Comparison of ENCODE assay signal across 15 mouse cellular contexts in genomic region chr2:25169778-25170177, GRCm38 (mm10). TPM values are rescaled to one million over a fixed set of nuclear protein-coding genes. Genes with fewer than 3 reads are reported as not detected.
DNase-seq lines count a peak whose midpoint lies in the region; ATAC-seq and TF ChIP-seq lines count a peak whose summit lies in the region.
"Had no signal": no experiment of that assay in that cellular context is flagged by ENCODE, and none has a peak within 500 bp of the region (broad histone marks: within the 10 kb centered on the region; RNA-seq: fewer than 3 reads in every experiment).

No protein-coding gene starts in this region.

- no peaks in the 10 kb centered on the region for H3K9me3 ChIP-seq in kidney, postnatal 0 days (replicated peaks; ENCODE audit: low read length)
- no peaks in the 10 kb centered on the region for H3K9me3 ChIP-seq in forebrain, embryonic 12.5 days
- H3K9me3 ChIP-seq in neural tube, embryonic 13.5 days, result no peaks in the 10 kb centered on the region

- WGBS in kidney, postnatal 0 days, result 29% methylated on average over 5 of the region's 5 CpGs
- WGBS in forebrain, embryonic 12.5 days, result 10% methylated on average over 5 of the region's 5 CpGs
- 9% methylated on average over 5 of the region's 5 CpGs for WGBS in neural tube, embryonic 13.5 days

- no peak overlapping the region for H3K4me3 ChIP-seq in kidney, postnatal 0 days (replicated peaks; ENCODE audit: low read depth, low read length)
- no peak overlapping the region for H3K4me3 ChIP-seq in forebrain, embryonic 12.5 days (replicated peaks)
- H3K4me3 ChIP-seq in neural tube, embryonic 13.5 days, result no peak overlapping the region

- TF ChIP-seq CTCF in kidney, postnatal 0 days (IDR thresholded peaks at IDR 0.05; ENCODE audit: low read depth), result no peak

- H3K4me1 ChIP-seq in kidney, postnatal 0 days (replicated peaks; ENCODE audit: insufficient read depth, low read length), result peaks cover 19% of the 10 kb centered on the region
- peaks cover 48% of the 10 kb centered on the region for H3K4me1 ChIP-seq in forebrain, embryonic 12.5 days
- H3K4me1 ChIP-seq in neural tube, embryonic 13.5 days (replicated peaks), result peaks cover 52% of the 10 kb centered on the region

- no peaks in the 10 kb centered on the region for H3K27me3 ChIP-seq in kidney, postnatal 0 days (ENCODE audit: insufficient read depth, low read length)
- no peaks in the 10 kb centered on the region for H3K27me3 ChIP-seq in forebrain, embryonic 12.5 days
- H3K27me3 ChIP-seq in neural tube, embryonic 13.5 days, result no peaks in the 10 kb centered on the region

- H3K9ac ChIP-seq in kidney, postnatal 0 days (ENCODE audit: low read depth, low read length), result no peak overlapping the region
- H3K9ac ChIP-seq in forebrain, embryonic 12.5 days, result 0 out of 2 replicates have a peak overlapping the region, but pooled peaks have one; percentile 17
- no peak overlapping the region; the same call in 1 of the 2 replicates for H3K9ac ChIP-seq in neural tube, embryonic 13.5 days

- 0 out of 2 replicates have a peak overlapping the region, but pooled peaks have one; percentile 6 for H3K27ac ChIP-seq in kidney, postnatal 0 days
- H3K27ac ChIP-seq in forebrain, embryonic 12.5 days, result peak overlapping the region; percentile 91
- peak overlapping the region; percentile 38; the same call in 1 of the 2 replicates for H3K27ac ChIP-seq in neural tube, embryonic 13.5 days (replicated peaks)

- ATAC-seq in kidney, postnatal 0 days (replicated peaks; ENCODE audit: low FRiP score, low read depth), result no peak
- no peak for ATAC-seq in forebrain, embryonic 12.5 days (ENCODE audit: low FRiP score)
- no peak for ATAC-seq in neural tube, embryonic 13.5 days (ENCODE audit: low read depth)
- ATAC-seq: intestine, embryonic 16.5 days had no signal

- H3K36me3 ChIP-seq in kidney, postnatal 0 days (ENCODE audit: insufficient read depth, low read length), result no peaks in the 10 kb centered on the region
- H3K36me3 ChIP-seq in forebrain, embryonic 12.5 days (replicated peaks), result no peaks in the 10 kb centered on the region
- H3K36me3 ChIP-seq in neural tube, embryonic 13.5 days, result no peaks in the 10 kb centered on the region

- no peak overlapping the region for H3K4me2 ChIP-seq in kidney, postnatal 0 days (ENCODE audit: low read length)
- H3K4me2 ChIP-seq in forebrain, embryonic 12.5 days, result no peak overlapping the region
- H3K4me2 ChIP-seq in neural tube, embryonic 13.5 days, result no peak overlapping the region
- H3K4me2 ChIP-seq: liver, embryonic 11.5 days had no signal

- DNase-seq in cerebellum, postnatal 14 days, result peak; percentile 23 to 58
- DNase-seq in cerebellum, adult 8-10 months, result no peak
- no peak for DNase-seq in kidney, postnatal 0 days (ENCODE audit: low spot score)
- DNase-seq in kidney, adult 18-20 months, result no peak
- DNase-seq in ovary, postnatal 10 days (ENCODE audit: low spot score), result no peak
- no peak for DNase-seq in MN1 (ENCODE audit: low spot score)

RNA-seq across cellular contexts. Expression of gene Nrarp, which starts 10.8 kb away (rescaled TPM):
- polyA plus RNA-seq in kidney, postnatal 0 days (2015; fragmentation: Nextera tagmentation; extraction: Ambion mirVana), result 19.9 and 21.6 TPM in 2 replicates
- polyA plus RNA-seq in forebrain, embryonic 12.5 days (2016; fragmentation: Nextera tagmentation; extraction: Ambion mirVana), result 76.8 and 81.0 TPM in 2 replicates
- 25.5 and 27.9 TPM in 2 replicates for polyA plus RNA-seq in neural tube, embryonic 13.5 days (2015; fragmentation: Nextera tagmentation; extraction: Ambion mirVana)

RNA-seq across cellular contexts. Expression of gene Tor4a, which starts 26.9 kb away (rescaled TPM):
- polyA plus RNA-seq in kidney, postnatal 0 days (2015; fragmentation: Nextera tagmentation; extraction: Ambion mirVana), result 10.8 and 12.0 TPM in 2 replicates
- 0.62 and 1.0 TPM in 2 replicates for polyA plus RNA-seq in forebrain, embryonic 12.5 days (2016; fragmentation: Nextera tagmentation; extraction: Ambion mirVana)
- 1.2 and 1.4 TPM in 2 replicates for polyA plus RNA-seq in neural tube, embryonic 13.5 days (2015; fragmentation: Nextera tagmentation; extraction: Ambion mirVana)

RNA-seq across cellular contexts. Expression of gene Nelfb, which starts 41.5 kb away (rescaled TPM):
- 74.0 and 82.3 TPM in 2 replicates for polyA plus RNA-seq in kidney, postnatal 0 days (2015; fragmentation: Nextera tagmentation; extraction: Ambion mirVana)
- polyA plus RNA-seq in forebrain, embryonic 12.5 days (2016; fragmentation: Nextera tagmentation; extraction: Ambion mirVana), result 106 and 111 TPM in 2 replicates
- 95.1 and 99.9 TPM in 2 replicates for polyA plus RNA-seq in neural tube, embryonic 13.5 days (2015; fragmentation: Nextera tagmentation; extraction: Ambion mirVana)

RNA-seq across cellular contexts. Expression of gene Stpg3, which starts 44.7 kb away (rescaled TPM):
- 0.29 and 0.43 TPM in 2 replicates for polyA plus RNA-seq in kidney, postnatal 0 days (2015; fragmentation: Nextera tagmentation; extraction: Ambion mirVana)
- polyA plus RNA-seq in forebrain, embryonic 12.5 days (2016; fragmentation: Nextera tagmentation; extraction: Ambion mirVana), result not detected in 2 replicates
- polyA plus RNA-seq in neural tube, embryonic 13.5 days (2015; fragmentation: Nextera tagmentation; extraction: Ambion mirVana), result 0.15 TPM in 1 of 2 replicates, not detected in the other
- polyA plus RNA-seq: brain, embryonic 14.5 days; heart, postnatal 0 days; intestine, embryonic 16.5 days; neural tube, embryonic 14.5 days; small intestine, adult 2 months; stomach, postnatal 0 days had no signal

RNA-seq across cellular contexts. Expression of gene Fam166a, which starts 48.8 kb away (rescaled TPM):
- polyA plus RNA-seq in kidney, postnatal 0 days (2015; fragmentation: Nextera tagmentation; extraction: Ambion mirVana), result 0.28 and 0.62 TPM in 2 replicates
- polyA plus RNA-seq in forebrain, embryonic 12.5 days (2016; fragmentation: Nextera tagmentation; extraction: Ambion mirVana), result 0.46 and 0.87 TPM in 2 replicates
- 0.89 TPM in 1 of 2 replicates, not detected in the other for polyA plus RNA-seq in neural tube, embryonic 13.5 days (2015; fragmentation: Nextera tagmentation; extraction: Ambion mirVana)
- polyA plus RNA-seq: heart, postnatal 0 days; stomach, postnatal 0 days had no signal

Comparison
In these comparisons a context has a peak if more than half of its experiments do, and no peak if none do; other contexts are left out.
1. DNase-seq: peak in cerebellum, postnatal 14 days (2 of 2); none in cerebellum, adult 8-10 months (single experiment), kidney, postnatal 0 days (single experiment), kidney, adult 18-20 months (single experiment), ovary, postnatal 10 days (single experiment) and MN1 (single experiment).
2. H3K27ac ChIP-seq: peak in every context shown above with its lines; median percentile 91 in forebrain, embryonic 12.5 days; 38 in neural tube, embryonic 13.5 days; 6 in kidney, postnatal 0 days.